In genomic region chr11:96463986-96464715, GRCm38 (mm10) we compare ENCODE assay signal across 8 mouse cellular contexts. TPM values are rescaled to one million over a fixed set of nuclear protein-coding genes. Genes with fewer than 3 reads are reported as not detected.
DNase-seq lines count a peak whose midpoint lies in the region; ATAC-seq and TF ChIP-seq lines count a peak whose summit lies in the region.

TSS of gene Skap1 (plus strand) at chr11:96464593.

- ATAC-seq in forebrain, embryonic 14.5 days = no peak
- no peak for ATAC-seq in limb, embryonic 15.5 days (ENCODE audit: insufficient number of reproducible peaks, low FRiP score, low TSS enrichment, low read depth)
- ATAC-seq in stomach, embryonic 14.5 days (ENCODE audit: insufficient number of reproducible peaks, insufficient read depth, low FRiP score, low read depth) = no peak
- no peak for ATAC-seq in cerebellum, adult (ENCODE audit: insufficient number of reproducible peaks, low FRiP score, low TSS enrichment)

- H3K4me2 ChIP-seq in forebrain, embryonic 14.5 days (ENCODE audit: low read length) = peak within 1 kb of the TSS; percentile 67
- H3K4me2 ChIP-seq in limb, embryonic 15.5 days = peak within 1 kb of the TSS; percentile 47
- peak within 1 kb of the TSS; percentile 74 for H3K4me2 ChIP-seq in stomach, embryonic 14.5 days (replicated peaks; ENCODE audit: low read depth, low read length)

- no peak for TF ChIP-seq POLR2A in cerebellum, adult 2 months (IDR thresholded peaks at IDR 0.05; ENCODE audit: borderline replicate concordance, insufficient read depth, low read length)

- TF ChIP-seq CTCF in cerebellum, adult 2 months (IDR thresholded peaks at IDR 0.05; ENCODE audit: borderline replicate concordance, insufficient read depth, low read depth, low read length) = no peak
- TF ChIP-seq CTCF in E14TG2a.4 (conservative IDR thresholded peaks at IDR 0.05; ENCODE audit: low read length) = no peak

- H3K27ac ChIP-seq in cerebellum, adult 2 months (ENCODE audit: insufficient read depth, low read length) = no peak within 1 kb of the TSS
- H3K27ac ChIP-seq in forebrain, embryonic 14.5 days (ENCODE audit: low read depth, low read length) = no peak within 1 kb of the TSS
- no peak within 1 kb of the TSS for H3K27ac ChIP-seq in limb, embryonic 15.5 days
- H3K27ac ChIP-seq in stomach, embryonic 14.5 days (ENCODE audit: low read length) = no peak within 1 kb of the TSS

- peak in 1 of 2 experiments; percentile 1 for DNase-seq in cerebellum, adult 2 months
- DNase-seq in cerebellum, adult 11-12 months = no peak
- DNase-seq in forebrain, embryonic 14.5 days (ENCODE audit: low spot score) = no peak
- DNase-seq in cerebellum, adult 18-20 months = no peak

- H3K4me1 ChIP-seq in cerebellum, adult 2 months (ENCODE audit: control insufficient read depth, insufficient read depth, low read length) = 0 out of 2 replicates have a peak, but pooled peaks cover 2% of the 10 kb centered on the region
- H3K4me1 ChIP-seq in E14TG2a.4 (replicated peaks; ENCODE audit: low read depth, low read length) = peaks cover 9% of the 10 kb centered on the region
- peaks cover 33% of the 10 kb centered on the region for H3K4me1 ChIP-seq in forebrain, embryonic 14.5 days (ENCODE audit: control insufficient read depth, insufficient read depth, low read length)
- H3K4me1 ChIP-seq in limb, embryonic 15.5 days = peaks cover 6% of the 10 kb centered on the region
- peaks cover 9% of the 10 kb centered on the region for H3K4me1 ChIP-seq in stomach, embryonic 14.5 days (ENCODE audit: control insufficient read depth, insufficient read depth, low read length)

- 6% methylated on average over 42 of the region's 42 CpGs for WGBS in cerebellum, adult 2 months
- WGBS in forebrain, embryonic 14.5 days = 7% methylated on average over 31 of the region's 42 CpGs
- WGBS in limb, embryonic 15.5 days = 4% methylated on average over 39 of the region's 42 CpGs
- 7% methylated on average over 40 of the region's 42 CpGs for WGBS in stomach, embryonic 14.5 days

- no peaks in the 10 kb centered on the region for H3K9me3 ChIP-seq in E14TG2a.4 (ENCODE audit: low read length)
- no peaks in the 10 kb centered on the region for H3K9me3 ChIP-seq in forebrain, embryonic 14.5 days (replicated peaks; ENCODE audit: control insufficient read depth, low read length)
- H3K9me3 ChIP-seq in limb, embryonic 15.5 days = no peaks in the 10 kb centered on the region
- H3K9me3 ChIP-seq in stomach, embryonic 14.5 days (ENCODE audit: control insufficient read depth, low read depth, low read length) = no peaks in the 10 kb centered on the region

- H3K4me3 ChIP-seq in cerebellum, adult 2 months (replicated peaks; ENCODE audit: insufficient read depth, low read depth, low read length) = peak within 1 kb of the TSS; percentile 2
- H3K4me3 ChIP-seq in E14TG2a.4 (replicated peaks; ENCODE audit: low read length) = peak within 1 kb of the TSS; percentile 74
- peak within 1 kb of the TSS; percentile 31 for H3K4me3 ChIP-seq in forebrain, embryonic 14.5 days (ENCODE audit: low read depth, low read length)
- H3K4me3 ChIP-seq in limb, embryonic 15.5 days = peak within 1 kb of the TSS; percentile 28
- peak within 1 kb of the TSS; percentile 29 for H3K4me3 ChIP-seq in stomach, embryonic 14.5 days (ENCODE audit: low read depth, low read length)

- no peaks in the 10 kb centered on the region; the same call in 1 of the 2 replicates for H3K27me3 ChIP-seq in cerebellum, adult 2 months (ENCODE audit: control insufficient read depth, insufficient read depth, low read length)
- H3K27me3 ChIP-seq in E14TG2a.4 (ENCODE audit: insufficient read depth, low read length) = peaks cover 52% of the 10 kb centered on the region
- H3K27me3 ChIP-seq in forebrain, embryonic 14.5 days (replicated peaks; ENCODE audit: control insufficient read depth, insufficient read depth, low read length) = peaks cover 2% of the 10 kb centered on the region; the same call in 1 of the 2 replicates
- peaks cover 65% of the 10 kb centered on the region for H3K27me3 ChIP-seq in limb, embryonic 15.5 days
- peaks cover 7% of the 10 kb centered on the region; the same call in 1 of the 2 replicates for H3K27me3 ChIP-seq in stomach, embryonic 14.5 days (ENCODE audit: control insufficient read depth, insufficient read depth, low read length)

- peak within 1 kb of the TSS; percentile 40 for H3K9ac ChIP-seq in forebrain, embryonic 14.5 days (ENCODE audit: low read length)
- H3K9ac ChIP-seq in limb, embryonic 15.5 days = no peak within 1 kb of the TSS
- H3K9ac ChIP-seq in stomach, embryonic 14.5 days (replicated peaks; ENCODE audit: low read depth, low read length) = no peak within 1 kb of the TSS

- H3K36me3 ChIP-seq in E14TG2a.4 (ENCODE audit: insufficient read depth, low read length) = no peaks in the 10 kb centered on the region
- H3K36me3 ChIP-seq in forebrain, embryonic 14.5 days (ENCODE audit: control insufficient read depth, insufficient read depth, low read length) = no peaks in the 10 kb centered on the region
- H3K36me3 ChIP-seq in limb, embryonic 15.5 days = no peaks in the 10 kb centered on the region
- H3K36me3 ChIP-seq in stomach, embryonic 14.5 days (ENCODE audit: control insufficient read depth, insufficient read depth, low read length) = no peaks in the 10 kb centered on the region

RNA-seq across cellular contexts. Expression of gene Skap1, which starts in this region (rescaled TPM):
- polyA plus RNA-seq in cerebellum, adult 2 months (2012; rRNA removed) = 0.98 and 1.5 TPM in 2 replicates
- 2.4 and 2.8 TPM in 2 replicates for polyA plus RNA-seq in forebrain, embryonic 14.5 days (2014; fragmentation: Nextera tagmentation; extraction: Ambion mirVana)
- polyA plus RNA-seq in limb, embryonic 15.5 days (2015; fragmentation: Nextera tagmentation; extraction: Ambion mirVana) = 1.8 and 2.7 TPM in 2 replicates
- 0.45 and 0.82 TPM in 2 replicates for polyA plus RNA-seq in stomach, embryonic 14.5 days (2014; fragmentation: Nextera tagmentation; extraction: Ambion mirVana)

Comparison
In these comparisons a context has a peak if more than half of its experiments do, and no peak if none do; other contexts are left out.
1. H3K4me3 ChIP-seq: peak in every context shown above with its lines; median percentile 74 in E14TG2a.4; 31 in forebrain, embryonic 14.5 days; 29 in stomach, embryonic 14.5 days; 28 in limb, embryonic 15.5 days; 2 in cerebellum, adult 2 months.